Mouse (Mus musculus) embryonic facial prominence, embryonic 12.5 days (tissue): Measurements from ENCODE around the gene Josd2. TPM values are rescaled to one million over a fixed set of nuclear protein-coding genes. Genes with fewer than 3 reads are reported as not detected.

Source experiments
- ATAC-seq: fragments of 200-750 bp; cut with Nextera tagmentation; 2 replicates; pipeline ENCODE4 v1.8.0; 2017; ENCODE audit not compliant: insufficient number of reproducible peaks, insufficient read depth, low FRiP score, low TSS enrichment
- H3K27ac ChIP-seq: fragments of 300-500 bp; sonication (generic); 2 replicates; pipeline ENCODE4 v1.5.1; 2016; ENCODE audit warnings: mild to moderate bottlenecking
- H3K27me3 ChIP-seq: fragments of 300-500 bp; sonication (generic); 2 replicates; pipeline ENCODE4 v1.6.1; 2016; ENCODE audit warnings: mild to moderate bottlenecking, moderate library complexity
- H3K36me3 ChIP-seq: fragments of 300-500 bp; sonication (generic); 2 replicates; pipeline ENCODE4 v1.6.1; 2016; ENCODE audit warnings: mild to moderate bottlenecking
- H3K4me1 ChIP-seq: fragments of 300-500 bp; sonication (generic); 2 replicates; pipeline ENCODE4 v1.6.1; 2016
- H3K4me2 ChIP-seq: fragments of 300-500 bp; sonication (generic); replicated peaks from 2 replicates; pipeline ENCODE4 v1.6.1; 2016; ENCODE audit warnings: mild to moderate bottlenecking, moderate library complexity
- H3K4me3 ChIP-seq: fragments of 300-500 bp; sonication (generic); 2 replicates; pipeline ENCODE4 v1.5.1; 2016; ENCODE audit warnings: mild to moderate bottlenecking
- H3K9ac ChIP-seq: fragments of 300-500 bp; sonication (generic); 2 replicates; pipeline ENCODE4 v1.6.1; 2016; ENCODE audit warnings: mild to moderate bottlenecking, moderate library complexity
- H3K9me3 ChIP-seq: fragments of 300-500 bp; sonication (generic); 2 replicates; pipeline ENCODE4 v1.6.1; 2016; ENCODE audit warnings: mild to moderate bottlenecking, moderate library complexity
- WGBS: fragments of 180-500 bp; shearing (Covaris S2); methylation state at CpG from one replicate; pipeline ENCODE4 v1.1.7; 2016; 5-methylcytosine and 5-hydroxymethylcytosine counted together
- polyA plus RNA-seq: library from polyadenylated mRNA; unstranded; fragments of >200 nt; fragmentation: Nextera tagmentation; extraction: Ambion mirVana; gene quantifications from 2 replicates; pipeline ENCODE4 v1.2.1, GENCODE M21; 2016

Gene Josd2
- polyA plus RNA-seq, 1 experiment from 2014 or later = 80.4 TPM

DNA sequence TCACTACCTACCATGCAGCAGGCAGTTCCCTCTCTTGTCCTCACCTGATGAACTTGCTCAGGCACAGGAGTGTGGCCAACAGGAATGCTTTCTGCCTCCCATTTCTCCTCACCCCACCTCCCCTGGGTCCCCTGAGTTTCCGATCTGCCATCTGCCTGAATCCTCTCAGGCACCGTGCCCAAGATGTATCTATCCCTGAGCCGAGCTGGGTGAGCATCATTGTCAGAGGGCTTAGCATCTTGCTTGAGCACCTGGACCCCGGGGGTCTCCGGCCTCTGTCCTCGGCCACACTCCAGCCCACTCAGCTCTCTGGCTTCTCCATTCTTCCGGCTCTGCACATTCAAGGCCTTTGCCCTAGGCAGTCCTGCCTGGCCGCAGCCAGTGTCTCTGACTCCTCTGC is 29.8 kb upstream of the Josd2 start:
- 0 out of 2 replicates have a peak, but pooled peaks cover 4% of the 10 kb centered on the region for H3K4me1 ChIP-seq
- no peaks in the 10 kb centered on the region for H3K9me3 ChIP-seq
- no peak for ATAC-seq
- H3K27me3 ChIP-seq = peaks cover 55% of the 10 kb centered on the region
- H3K4me3 ChIP-seq = no peak overlapping the region
- H3K27ac ChIP-seq = no peak overlapping the region
- no peaks in the 10 kb centered on the region for H3K36me3 ChIP-seq
- H3K9ac ChIP-seq = no peak overlapping the region
- H3K4me2 ChIP-seq = no peak overlapping the region
- WGBS = 54% methylated on average over 8 of the region's 8 CpGs

DNA sequence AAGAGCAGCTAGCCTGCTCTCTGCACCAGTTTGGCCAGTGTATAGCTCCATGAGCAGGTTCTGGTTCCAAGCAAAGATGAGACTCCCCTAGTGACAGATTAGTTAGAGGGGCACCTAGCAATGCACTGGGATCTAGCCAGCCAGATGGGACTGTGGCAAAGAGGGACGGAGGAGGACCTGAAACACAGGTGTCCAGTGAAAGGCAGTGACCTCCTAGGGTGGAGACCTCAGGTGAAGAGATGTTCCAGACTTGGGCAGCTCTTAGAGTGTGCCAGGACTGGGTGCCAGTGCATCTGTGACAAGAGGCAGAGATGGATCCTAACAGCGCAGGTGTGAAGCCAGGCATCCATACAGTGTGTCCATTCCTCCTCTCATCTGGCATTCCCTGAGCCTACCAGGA is 28.1 kb upstream of the Josd2 start:
- H3K27me3 ChIP-seq = peaks cover 67% of the 10 kb centered on the region
- WGBS = 66% methylated on average over 2 of the region's 2 CpGs

GRCm38 (mm10) chr7:44440479-44440878 is 27.3 kb upstream of the Josd2 start:
- 93% methylated on average over 1 of the region's 1 CpGs for WGBS
- no peaks in the 10 kb centered on the region for H3K36me3 ChIP-seq
- H3K27me3 ChIP-seq = peaks cover 74% of the 10 kb centered on the region
- H3K4me2 ChIP-seq = no peak overlapping the region
- no peak overlapping the region for H3K9ac ChIP-seq
- no peak for ATAC-seq
- H3K27ac ChIP-seq = no peak overlapping the region
- H3K9me3 ChIP-seq = no peaks in the 10 kb centered on the region
- peaks cover 15% of the 10 kb centered on the region; the same call in 1 of the 2 replicates for H3K4me1 ChIP-seq
- H3K4me3 ChIP-seq = no peak overlapping the region

More for the DNA sequence above, 28.1 kb upstream of the Josd2 start:
- H3K27ac ChIP-seq = no peak overlapping the region
- peaks cover 11% of the 10 kb centered on the region; the same call in 1 of the 2 replicates for H3K4me1 ChIP-seq
- no peaks in the 10 kb centered on the region for H3K36me3 ChIP-seq
- H3K9me3 ChIP-seq = no peaks in the 10 kb centered on the region
- no peak overlapping the region for H3K9ac ChIP-seq
- H3K4me3 ChIP-seq = no peak overlapping the region
- H3K4me2 ChIP-seq = no peak overlapping the region
- ATAC-seq = no peak

GRCm38 (mm10) chr7:44441180-44441579 is 26.6 kb upstream of the Josd2 start:
- H3K4me3 ChIP-seq = no peak overlapping the region
- peak overlapping the region; percentile 59; the same call in 1 of the 2 replicates for H3K9ac ChIP-seq
- H3K36me3 ChIP-seq = no peaks in the 10 kb centered on the region
- WGBS = 7% methylated on average over 1 of the region's 1 CpGs
- peaks cover 81% of the 10 kb centered on the region for H3K27me3 ChIP-seq
- H3K27ac ChIP-seq = no peak overlapping the region
- no peaks in the 10 kb centered on the region for H3K9me3 ChIP-seq
- peaks cover 15% of the 10 kb centered on the region; the same call in 1 of the 2 replicates for H3K4me1 ChIP-seq
- H3K4me2 ChIP-seq = peak overlapping the region; percentile 66
- ATAC-seq = no peak

- 0% methylated on average over 13 of the region's 14 CpGs for WGBS
- peaks cover 15% of the 10 kb centered on the region; the same call in 1 of the 2 replicates for H3K4me1 ChIP-seq
- no peaks in the 10 kb centered on the region for H3K36me3 ChIP-seq
- ATAC-seq = no peak
- H3K9me3 ChIP-seq = no peaks in the 10 kb centered on the region
- peak overlapping the region; percentile 40 for H3K4me3 ChIP-seq
- H3K4me2 ChIP-seq = peak overlapping the region; percentile 66
- H3K9ac ChIP-seq = peak overlapping the region; percentile 59
- H3K27me3 ChIP-seq = peaks cover 86% of the 10 kb centered on the region
- H3K27ac ChIP-seq = 0 out of 2 replicates have a peak overlapping the region, but pooled peaks have one; percentile 37
Observed at GRCm38 (mm10) chr7:44441648-44442109, 26.1 kb upstream of the Josd2 start.

- Histone ChIP-seq H3K4me2 (peak overlapping the region; percentile 66), H3K36me3 (no peaks in the 10 kb centered on the region), H3K27me3 (peaks cover 86% of the 10 kb centered on the region), H3K9me3 (no peaks in the 10 kb centered on the region), H3K4me3 (peak overlapping the region; percentile 40), H3K4me1 (peaks cover 15% of the 10 kb centered on the region; the same call in 1 of the 2 replicates), H3K9ac (peak overlapping the region; percentile 59), H3K27ac (0 out of 2 replicates have a peak overlapping the region, but pooled peaks have one; percentile 37)
- WGBS = under 1% methylated on average over 14 of the region's 14 CpGs
- ATAC-seq = peak; percentile 37; the same call in 1 of the 2 replicates
Observed at GRCm38 (mm10) chr7:44442407-44442821, 25.4 kb upstream of the Josd2 start.

DNA sequence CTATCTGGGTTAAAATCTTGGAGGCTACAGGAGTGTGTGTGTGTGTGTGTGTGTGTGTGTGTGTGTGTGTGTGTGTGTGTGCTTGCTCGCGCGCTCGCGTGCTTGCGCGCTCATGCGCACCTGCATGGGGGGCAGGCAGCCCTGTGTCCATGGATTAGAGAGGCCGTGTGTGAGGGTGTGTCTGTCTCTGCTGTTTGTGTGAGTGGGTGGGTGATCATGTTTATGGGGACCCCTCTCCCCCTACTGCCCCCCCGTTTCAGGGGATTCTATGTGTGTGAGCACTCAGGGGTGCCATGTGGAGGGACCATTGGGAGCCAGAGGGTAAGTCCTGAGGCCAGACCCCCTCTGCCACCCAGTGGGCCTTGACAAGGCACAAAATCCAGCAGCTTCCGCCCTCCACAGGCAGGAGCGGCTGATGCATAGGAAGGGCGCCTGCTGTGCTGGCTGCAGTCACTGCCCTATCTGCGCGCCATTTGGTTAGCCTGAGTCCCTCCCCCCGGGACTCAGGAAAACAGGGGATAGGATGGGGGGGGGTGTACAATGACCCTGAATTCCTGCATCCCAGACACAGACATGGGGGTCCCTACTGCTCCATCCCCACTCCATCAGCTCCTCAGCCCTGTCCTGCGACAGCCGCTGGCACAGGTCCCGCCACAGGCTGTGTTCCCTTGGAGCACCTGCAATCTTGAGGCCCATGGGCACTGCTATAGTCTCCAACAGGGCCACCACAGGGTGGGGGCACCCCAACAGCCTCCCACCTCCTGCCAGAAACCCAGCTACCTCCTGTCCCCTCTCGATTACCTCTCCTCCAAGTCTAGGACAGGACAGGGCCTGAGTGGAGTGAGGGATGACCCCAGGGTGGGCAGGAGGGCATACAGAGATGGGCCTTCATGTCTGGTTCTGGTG is 24.3 kb upstream of the Josd2 start:
- Histone ChIP-seq H3K27ac (no peak overlapping the region), H3K4me2 (peak overlapping the region; percentile 66), H3K9ac (peak overlapping the region; percentile 59), H3K27me3 (peaks cover 76% of the 10 kb centered on the region), H3K4me3 (peak overlapping the region; percentile 40), H3K36me3 (no peaks in the 10 kb centered on the region), H3K4me1 (peaks cover 15% of the 10 kb centered on the region; the same call in 1 of the 2 replicates), H3K9me3 (no peaks in the 10 kb centered on the region)
- 14% methylated on average over 20 of the region's 20 CpGs for WGBS
- ATAC-seq = no peak

DNA sequence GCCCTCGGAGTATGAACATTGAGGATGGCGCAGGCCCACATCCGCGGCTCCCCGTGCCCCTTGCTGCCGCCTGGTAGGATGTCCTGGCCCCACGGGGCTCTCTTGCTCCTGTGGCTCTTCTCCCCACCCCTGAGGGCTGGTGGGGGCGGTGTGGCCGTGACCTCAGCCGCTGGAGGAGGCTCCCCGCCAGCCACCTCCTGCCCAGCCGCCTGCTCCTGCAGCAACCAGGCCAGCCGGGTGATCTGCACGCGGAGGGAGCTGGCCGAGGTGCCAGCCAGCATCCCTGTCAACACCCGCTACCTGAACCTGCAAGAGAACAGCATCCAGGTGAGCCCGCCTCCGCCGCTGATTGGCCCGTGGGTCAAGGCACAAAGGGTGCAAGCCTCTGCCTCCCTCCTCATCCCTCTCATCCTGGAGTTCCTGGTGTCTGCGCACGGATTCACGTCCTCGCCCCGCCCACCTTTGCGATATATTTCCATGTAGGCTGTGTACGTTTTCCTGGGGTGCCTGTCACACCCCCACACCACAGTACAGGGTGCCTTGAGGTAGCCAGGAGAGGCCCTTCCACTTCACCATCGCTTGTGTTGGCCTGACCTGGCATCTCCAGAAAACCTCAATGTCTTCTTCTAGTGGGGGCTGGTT is 22.8 kb upstream of the Josd2 start:
- H3K4me2 ChIP-seq = no peak overlapping the region
- no peak for ATAC-seq
- H3K4me3 ChIP-seq = no peak overlapping the region
- H3K27ac ChIP-seq = no peak overlapping the region
- H3K9me3 ChIP-seq = no peaks in the 10 kb centered on the region
- no peaks in the 10 kb centered on the region for H3K36me3 ChIP-seq
- H3K27me3 ChIP-seq = peaks cover 70% of the 10 kb centered on the region
- H3K4me1 ChIP-seq = peaks cover 15% of the 10 kb centered on the region; the same call in 1 of the 2 replicates
- no peak overlapping the region; the same call in 1 of the 2 replicates for H3K9ac ChIP-seq
- 16% methylated on average over 29 of the region's 29 CpGs for WGBS

DNA sequence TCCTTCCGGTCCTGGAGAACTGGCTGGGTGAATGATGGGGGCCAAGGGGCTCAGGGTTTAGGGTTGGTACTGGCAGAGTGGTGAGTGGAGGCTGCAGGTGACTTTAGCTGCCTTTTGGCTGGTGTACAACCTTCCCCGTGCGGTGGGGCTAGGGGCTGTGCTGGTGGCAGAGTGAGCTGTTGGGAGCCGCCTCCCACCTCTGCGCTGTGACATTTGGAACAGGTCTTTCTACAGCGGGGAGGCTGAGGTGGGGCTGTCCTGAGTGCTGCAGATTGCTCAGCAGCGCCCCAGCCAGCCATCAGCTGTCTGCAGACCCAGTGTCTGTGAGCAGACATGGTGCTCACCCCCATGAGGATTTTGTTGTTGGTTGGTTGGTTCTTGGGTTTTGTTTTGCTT is 22.3 kb upstream of the Josd2 start:
- whole genome bisulfite sequencing = 30% methylated on average over 7 of the region's 7 CpGs
- H3K27me3 ChIP-seq = peaks cover 65% of the 10 kb centered on the region
- H3K27ac ChIP-seq = no peak overlapping the region
- peak overlapping the region; percentile 15; the same call in 1 of the 2 replicates for H3K9ac ChIP-seq
- no peak overlapping the region for H3K4me2 ChIP-seq
- no peaks in the 10 kb centered on the region for H3K9me3 ChIP-seq
- H3K4me3 ChIP-seq = no peak overlapping the region
- ATAC-seq = no peak
- H3K36me3 ChIP-seq = no peaks in the 10 kb centered on the region
- peaks cover 15% of the 10 kb centered on the region; the same call in 1 of the 2 replicates for H3K4me1 ChIP-seq

- peaks cover 57% of the 10 kb centered on the region for H3K27me3 ChIP-seq
- no peaks in the 10 kb centered on the region for H3K36me3 ChIP-seq
- no peak overlapping the region for H3K27ac ChIP-seq
- WGBS = 59% methylated on average over 12 of the region's 12 CpGs
- peaks cover 15% of the 10 kb centered on the region; the same call in 1 of the 2 replicates for H3K4me1 ChIP-seq
- no peaks in the 10 kb centered on the region for H3K9me3 ChIP-seq
- no peak for ATAC-seq
- no peak overlapping the region for H3K4me2 ChIP-seq
- H3K9ac ChIP-seq = no peak overlapping the region
- H3K4me3 ChIP-seq = no peak overlapping the region
Observed at GRCm38 (mm10) chr7:44446070-44446855, 21.5 kb upstream of the Josd2 start.

GRCm38 (mm10) chr7:44453256-44453655 is 14.5 kb upstream of the Josd2 start:
- Histone ChIP-seq H3K4me2 (no peak overlapping the region), H3K9ac (no peak overlapping the region), H3K27me3 (peaks cover 3% of the 10 kb centered on the region; the same call in 1 of the 2 replicates), H3K4me1 (no peaks in the 10 kb centered on the region), H3K27ac (no peak overlapping the region), H3K4me3 (no peak overlapping the region), H3K36me3 (no peaks in the 10 kb centered on the region), H3K9me3 (no peaks in the 10 kb centered on the region)
- ATAC-seq = no peak
- WGBS = 11% methylated on average over 3 of the region's 3 CpGs
